Mouse (Mus musculus) small intestine, adult 2 months (tissue): ENCODE data around the gene Gmpr2. TPM values are rescaled to one million over a fixed set of nuclear protein-coding genes. Genes with fewer than 3 reads are reported as not detected.

Experiments used
- H3K27ac ChIP-seq: fragments of 200-500 bp; 2 replicates; pipeline ENCODE4 v1.5.1; 2012; ENCODE audit warnings: low read depth, low read length, control low read depth, inconsistent platforms; ENCODE audit not compliant: insufficient read depth
- H3K27me3 ChIP-seq: fragments of 200-500 bp; 2 replicates; pipeline ENCODE4 v1.6.1; 2012; ENCODE audit warnings: mild to moderate bottlenecking, moderate library complexity, low read length, inconsistent platforms; ENCODE audit not compliant: control insufficient read depth, insufficient read depth
- H3K36me3 ChIP-seq: fragments of 200-500 bp; 2 replicates; pipeline ENCODE4 v1.6.1; 2012; ENCODE audit warnings: mild to moderate bottlenecking, low read length, control low read depth, inconsistent platforms; ENCODE audit not compliant: control insufficient read depth, insufficient read depth
- H3K4me1 ChIP-seq: fragments of 200-500 bp; 2 replicates; pipeline ENCODE4 v1.6.1; 2012; ENCODE audit warnings: low read length, inconsistent platforms, mixed read lengths; ENCODE audit not compliant: control insufficient read depth, insufficient read depth, insufficient read length
- H3K4me3 ChIP-seq: fragments of 200-500 bp; 2 replicates; pipeline ENCODE4 v1.5.1; 2012; ENCODE audit warnings: low read depth, mild to moderate bottlenecking, control low read depth, inconsistent platforms, low read length, moderate library complexity
- CTCF ChIP-seq: fragments of 200-500 bp; IDR thresholded peaks from 2 replicates; pipeline ENCODE4 v1.5.1; 2012; ENCODE audit warnings: low read depth, mild to moderate bottlenecking, control low read depth, inconsistent platforms, low read length, moderate library complexity, mixed read lengths; ENCODE audit not compliant: insufficient replicate concordance, insufficient read length; ENCODE audit errors: extremely low read depth
- POLR2A ChIP-seq: fragments of 200-500 bp; IDR thresholded peaks from 2 replicates; pipeline ENCODE4 v1.6.1; 2012; ENCODE audit warnings: low read depth, mild to moderate bottlenecking, control low read depth, inconsistent platforms, low read length, moderate library complexity
- WGBS: fragments of 180-500 bp; shearing (Covaris S2); methylation state at CpG from one replicate; pipeline ENCODE4 v1.1.7; 2018; 5-methylcytosine and 5-hydroxymethylcytosine counted together
- polyA plus RNA-seq: library from polyadenylated mRNA; depleted of rRNA; stranded (reverse); fragments of >200 nt; gene quantifications from 2 replicates; pipeline ENCODE4 v1.2.3, GENCODE M21; 2012

Gmpr2 gene
- polyA plus RNA-seq, 1 experiment: 9.6 TPM

- Histone ChIP-seq H3K27ac (no peak overlapping the region), H3K4me1 (peaks cover 5% of the 10 kb centered on the region), H3K36me3 (no peaks in the 10 kb centered on the region), H3K27me3 (no peaks in the 10 kb centered on the region), H3K4me3 (no peak overlapping the region)
- TF ChIP-seq CTCF (no peak), POLR2A (no peak)
- WGBS: 91% methylated on average over 5 of the region's 5 CpGs
These were observed 35.7 kb downstream of the Gmpr2 start for GRCm38 (mm10) chr14:55707397-55707796.

DNA sequence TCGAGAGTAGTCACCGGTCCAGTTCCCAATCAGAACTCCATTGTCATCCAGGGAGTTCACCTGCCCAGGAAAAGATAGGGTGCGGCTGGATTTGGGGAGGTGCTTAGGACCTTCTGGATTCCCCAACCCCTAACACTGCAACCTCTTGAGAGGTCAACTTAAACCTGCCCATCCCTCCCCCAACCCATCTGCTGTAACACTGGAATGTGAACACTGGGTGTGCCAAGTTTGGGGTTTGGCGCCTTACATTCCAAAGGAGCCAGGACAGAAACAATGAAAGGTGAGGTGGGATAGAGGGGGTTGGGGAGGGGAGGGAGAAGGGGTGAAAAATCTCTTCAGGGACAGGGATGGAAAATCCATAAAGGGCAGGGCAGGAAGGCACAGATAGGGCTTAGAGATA lies 37.8 kb downstream of the Gmpr2 start:
- 87% methylated on average over 4 of the region's 4 CpGs for WGBS
- Histone ChIP-seq H3K4me3 (no peak overlapping the region), H3K4me1 (peaks cover 16% of the 10 kb centered on the region), H3K27me3 (0 out of 2 replicates have a peak, but pooled peaks cover 3% of the 10 kb centered on the region), H3K27ac (no peak overlapping the region), H3K36me3 (no peaks in the 10 kb centered on the region)
- TF ChIP-seq CTCF (no peak), POLR2A (no peak)

DNA sequence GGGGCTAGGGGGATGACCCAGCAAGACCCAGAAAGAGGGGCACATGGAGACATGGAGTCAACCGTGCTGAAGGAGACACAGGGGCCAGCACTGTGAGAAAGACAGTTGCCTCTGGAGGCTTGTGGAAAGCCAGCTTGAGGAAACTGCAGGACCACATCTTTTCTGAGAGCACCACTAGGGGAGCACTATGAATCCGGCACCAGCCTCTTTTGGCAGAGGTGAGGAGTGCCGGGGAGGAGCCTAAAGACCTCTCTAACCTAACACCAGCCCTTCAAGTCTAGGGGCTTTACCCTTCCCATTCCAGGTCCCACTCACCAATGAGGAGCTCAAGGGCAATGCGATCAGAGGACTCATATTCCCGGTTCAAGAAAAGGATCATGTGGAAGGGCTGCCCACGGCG lies 40.0 kb downstream of the Gmpr2 start:
- TF ChIP-seq CTCF (no peak), POLR2A (no peak)

GRCm38 (mm10) chr14:55713007-55713728 lies 41.4 kb downstream of the Gmpr2 start:
- peaks cover 10% of the 10 kb centered on the region for H3K4me1 ChIP-seq
- H3K27me3 ChIP-seq: 0 out of 2 replicates have a peak, but pooled peaks cover 3% of the 10 kb centered on the region
- H3K36me3 ChIP-seq: peaks cover 14% of the 10 kb centered on the region
- no peak overlapping the region for H3K27ac ChIP-seq
- 5% methylated on average over 25 of the region's 25 CpGs for WGBS
- peak overlapping the region; percentile 56 for H3K4me3 ChIP-seq
- TF ChIP-seq POLR2A (no peak), CTCF (no peak)

More for the DNA sequence above, 40.0 kb downstream of the Gmpr2 start:
- Histone ChIP-seq H3K36me3 (0 out of 2 replicates have a peak, but pooled peaks cover 5% of the 10 kb centered on the region), H3K4me3 (no peak overlapping the region), H3K4me1 (peaks cover 10% of the 10 kb centered on the region), H3K27ac (no peak overlapping the region), H3K27me3 (0 out of 2 replicates have a peak, but pooled peaks cover 3% of the 10 kb centered on the region)
- 86% methylated on average over 7 of the region's 7 CpGs for WGBS

DNA sequence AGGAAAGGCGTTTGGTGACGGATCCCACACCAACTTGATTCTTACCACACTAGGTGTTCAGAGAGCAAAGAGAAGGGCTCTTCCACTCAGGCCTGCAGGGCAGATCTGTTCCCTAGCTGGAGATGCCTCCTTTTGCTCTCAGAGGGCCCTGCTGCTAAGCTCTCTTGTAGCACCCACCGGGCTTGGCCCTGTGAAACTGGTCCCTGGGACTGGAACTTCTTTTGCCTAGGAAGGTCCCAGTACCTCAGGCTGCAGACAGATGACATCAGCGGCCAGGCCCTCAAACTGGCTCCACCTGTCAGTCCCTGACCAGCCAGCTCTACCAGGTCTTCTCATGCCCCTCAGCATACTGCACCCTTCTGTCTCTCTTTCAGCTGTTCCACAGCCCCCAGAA lies 42.0 kb downstream of the Gmpr2 start, which contains the start of gene Tgm1:
Gene Tgm1, minus strand, starts transcription at position 198 of the 394 bp plus-strand sequence.
- H3K36me3 ChIP-seq: peaks cover 17% of the 10 kb centered on the region
- H3K4me3 ChIP-seq: peak within 1 kb of the TSS; percentile 56
- peaks cover 10% of the 10 kb centered on the region for H3K4me1 ChIP-seq
- 28% methylated on average over 4 of the region's 4 CpGs for WGBS
- no peak within 1 kb of the TSS for H3K27ac ChIP-seq
- TF ChIP-seq POLR2A (no peak), CTCF (no peak)
- 0 out of 2 replicates have a peak, but pooled peaks cover 3% of the 10 kb centered on the region for H3K27me3 ChIP-seq

DNA sequence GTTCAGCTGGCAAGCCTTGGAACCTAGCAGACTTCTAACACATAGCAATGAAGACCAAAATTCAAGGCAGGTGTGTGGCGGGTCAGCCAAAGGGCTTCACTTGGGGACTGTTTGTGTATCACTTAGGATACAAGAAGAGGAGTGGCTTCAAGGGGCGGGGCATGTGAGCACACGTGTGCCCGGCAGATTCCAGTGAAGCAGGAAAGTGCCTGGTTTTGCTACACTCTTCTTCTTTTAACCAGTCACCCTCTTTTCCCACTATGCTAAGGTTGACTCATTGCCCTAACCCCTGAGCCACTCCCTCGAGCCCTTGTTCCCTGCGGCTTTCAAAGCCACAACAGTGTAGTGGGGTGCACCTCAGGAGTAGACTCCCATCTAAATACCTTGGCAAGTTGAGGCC lies 43.2 kb downstream of the Gmpr2 start:
- H3K27me3 ChIP-seq: 0 out of 2 replicates have a peak, but pooled peaks cover 3% of the 10 kb centered on the region
- H3K4me1 ChIP-seq: peaks cover 10% of the 10 kb centered on the region
- H3K36me3 ChIP-seq: peaks cover 25% of the 10 kb centered on the region
- no peak overlapping the region for H3K4me3 ChIP-seq
- TF ChIP-seq CTCF (no peak), POLR2A (no peak)
- no peak overlapping the region for H3K27ac ChIP-seq
- 11% methylated on average over 6 of the region's 6 CpGs for WGBS

DNA sequence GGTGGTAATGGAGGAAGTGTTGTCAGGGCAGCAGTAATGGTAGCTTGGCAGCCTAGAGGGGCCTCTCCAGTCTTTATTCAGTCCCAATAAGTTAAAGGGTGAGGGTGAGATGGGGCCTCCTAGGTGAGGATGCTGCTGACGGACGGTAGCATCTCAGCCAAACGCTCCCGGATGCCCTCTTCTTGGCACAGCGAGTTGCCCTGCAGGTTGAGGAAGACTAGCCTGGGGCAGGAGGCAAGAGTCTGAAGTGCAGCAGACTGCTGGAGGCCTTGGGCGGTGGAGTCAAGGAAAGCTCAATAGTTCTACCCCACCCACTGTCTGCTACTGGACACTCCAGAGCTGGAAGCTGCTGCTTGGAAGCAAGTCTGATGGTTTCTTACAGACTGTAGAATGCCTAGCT lies 44.5 kb downstream of the Gmpr2 start:
- 91% methylated on average over 6 of the region's 6 CpGs for WGBS
- TF ChIP-seq POLR2A (no peak), CTCF (no peak)
- Histone ChIP-seq H3K27ac (no peak overlapping the region), H3K4me3 (no peak overlapping the region), H3K27me3 (0 out of 2 replicates have a peak, but pooled peaks cover 3% of the 10 kb centered on the region), H3K36me3 (peaks cover 26% of the 10 kb centered on the region), H3K4me1 (peaks cover 11% of the 10 kb centered on the region)
